Mouse (Mus musculus): ENCODE results near the gene Pip4k2a.
"Not testable (repeated sequence)": the region's sequence is repeated elsewhere in the genome, so short reads cannot be mapped to it uniquely, and the experiment has no call there.

The Pip4k2a gene

DNA sequence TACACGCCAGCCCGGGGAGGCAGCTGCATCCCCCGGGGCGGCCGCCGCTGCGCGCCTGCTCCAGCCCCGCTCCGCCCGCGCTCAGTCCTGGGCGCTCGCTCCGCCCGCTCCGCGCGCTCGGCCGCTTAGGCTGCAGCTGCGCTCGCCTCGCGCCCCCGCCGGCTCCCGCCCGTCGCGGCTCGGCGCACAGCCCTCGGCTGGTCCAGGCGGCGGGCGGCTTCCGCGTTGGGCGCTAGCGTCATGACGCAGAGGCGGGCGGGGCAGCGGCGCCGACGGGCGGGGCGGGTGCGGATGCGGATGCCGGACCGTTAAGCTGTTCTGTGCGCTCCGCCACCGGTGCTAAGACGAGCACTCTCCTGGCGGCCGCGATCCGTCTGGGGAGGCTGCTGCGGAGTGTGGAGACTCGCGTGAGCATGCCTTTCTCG, at the start of gene Pip4k2a, which contains the start of gene 4930426L09Rik:
TSS of gene Pip4k2a (minus strand) at position 73 of the 425 bp plus-strand sequence.
TSS of gene 4930426L09Rik (plus strand) at position 290 of the 425 bp plus-strand sequence.
- DNase-seq: peak; percentile 87 to 92

GRCm38 (mm10) chr2:19037907-19038570, 40.1 kb upstream of the Pip4k2a start:
- DNase-seq: no peak

GRCm38 (mm10) chr2:19037430-19037829, 39.5 kb upstream of the Pip4k2a start:
- no peak for DNase-seq

- DNase-seq: no peak
Observed at GRCm38 (mm10) chr2:19024807-19025206, 26.9 kb upstream of the Pip4k2a start.

DNA sequence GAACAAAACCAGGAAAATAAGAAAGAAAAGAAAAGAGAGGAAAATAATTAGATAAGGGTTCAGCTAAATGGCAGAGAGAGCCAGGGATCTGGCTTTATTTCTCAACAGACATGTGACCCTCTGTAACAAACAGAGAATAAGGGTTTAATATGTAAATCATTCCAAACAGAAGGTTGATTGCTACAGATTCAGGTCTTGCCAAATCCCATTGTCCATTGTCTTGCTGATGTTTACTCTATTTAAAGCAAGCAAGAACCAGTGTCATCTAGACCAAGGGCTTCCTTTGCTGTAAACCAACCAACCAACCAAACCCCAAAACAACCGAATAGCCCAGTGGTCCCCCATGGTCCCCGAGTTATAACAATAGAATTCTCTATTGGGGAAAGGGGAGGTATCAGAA, 20.1 kb upstream of the Pip4k2a start:
- no peak for DNase-seq

DNA sequence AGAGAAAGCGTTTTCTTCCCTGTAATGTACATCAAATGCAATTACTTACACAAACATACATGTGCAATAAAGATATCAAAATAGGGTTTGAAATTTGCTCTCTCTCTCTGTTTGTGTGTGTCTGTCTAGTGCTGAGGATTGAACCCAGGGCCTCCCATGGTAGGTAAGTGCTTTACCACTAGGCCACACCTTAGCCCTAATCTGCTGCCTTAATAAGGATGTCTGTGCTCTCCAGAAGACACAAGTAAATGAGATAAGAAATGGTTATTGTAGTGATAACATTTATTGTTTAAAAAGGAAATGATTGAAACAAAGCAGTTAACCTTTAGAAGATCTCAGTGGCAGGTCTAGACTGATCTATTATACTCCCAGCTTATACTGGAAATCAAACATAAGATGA, 18.9 kb upstream of the Pip4k2a start:
- no peak for DNase-seq

- no peak for DNase-seq
Observed at GRCm38 (mm10) chr2:19016348-19016747, 18.4 kb upstream of the Pip4k2a start.

- DNase-seq: no peak
Observed at GRCm38 (mm10) chr2:19011443-19011842, 13.5 kb upstream of the Pip4k2a start.

- DNase-seq: not testable (repeated sequence)
Observed at GRCm38 (mm10) chr2:19010541-19010940, 12.6 kb upstream of the Pip4k2a start.

DNA sequence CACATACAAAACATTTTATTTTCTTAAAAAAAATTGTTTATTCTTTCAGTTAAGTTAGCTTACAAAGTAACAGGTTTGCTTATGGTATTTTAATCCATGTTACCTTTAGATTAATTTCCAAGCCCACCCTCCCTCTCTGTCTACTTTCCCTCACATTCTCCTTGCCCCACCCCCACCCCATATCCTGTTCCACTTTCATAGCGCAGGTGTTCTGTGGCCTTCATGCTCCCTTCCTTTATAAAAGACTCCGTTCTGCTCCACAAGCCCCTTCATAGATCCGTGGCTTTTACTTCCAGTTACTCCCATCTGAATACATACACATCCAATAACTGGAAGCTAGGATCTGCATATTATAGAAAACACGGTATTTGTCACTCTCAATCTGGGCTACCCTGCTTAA, 9.7 kb upstream of the Pip4k2a start:
- no peak for DNase-seq

GRCm38 (mm10) chr2:19006124-19006523, 8.2 kb upstream of the Pip4k2a start:
- no peak for DNase-seq

DNA sequence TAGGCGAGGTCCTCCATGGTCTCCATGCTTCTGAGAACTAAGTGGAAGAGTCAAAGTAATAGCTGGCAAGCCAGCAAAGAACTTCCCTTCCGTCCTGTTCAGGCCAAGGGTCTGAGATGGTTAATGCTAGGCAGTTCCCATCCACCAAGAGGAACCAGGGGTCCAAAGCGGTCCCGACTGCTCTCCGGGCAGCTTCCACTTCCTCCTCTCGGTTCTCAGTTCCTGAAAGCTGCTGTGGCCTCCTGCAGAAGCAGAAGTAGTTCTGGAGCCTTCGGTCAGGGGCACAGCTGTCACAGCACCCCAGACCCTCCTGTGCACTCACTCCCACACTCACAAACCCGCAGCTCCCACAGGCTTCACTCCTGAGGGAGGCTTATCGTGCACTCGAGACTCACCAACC, 6.9 kb upstream of the Pip4k2a start:
- no peak for DNase-seq

DNA sequence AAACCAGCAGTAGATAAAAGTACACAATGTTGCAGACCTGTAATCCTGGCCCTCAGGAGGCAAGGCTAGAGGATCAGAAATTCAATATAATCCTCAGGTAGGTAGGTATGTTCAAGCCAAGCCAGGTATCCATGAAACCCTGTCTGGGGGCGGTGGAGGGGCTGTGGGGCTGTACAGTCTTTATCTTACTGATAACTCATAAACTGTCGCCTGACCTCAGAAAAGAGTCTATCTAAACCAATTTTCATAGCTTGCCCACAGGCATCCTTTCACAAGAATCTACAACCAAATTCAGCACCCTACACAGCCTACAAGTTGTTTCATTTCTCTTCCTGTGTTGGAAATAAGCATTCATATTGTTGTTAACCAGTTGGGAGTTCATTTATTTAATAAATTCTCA, 1.5 kb upstream of the Pip4k2a start:
- DNase-seq: no peak

DNA sequence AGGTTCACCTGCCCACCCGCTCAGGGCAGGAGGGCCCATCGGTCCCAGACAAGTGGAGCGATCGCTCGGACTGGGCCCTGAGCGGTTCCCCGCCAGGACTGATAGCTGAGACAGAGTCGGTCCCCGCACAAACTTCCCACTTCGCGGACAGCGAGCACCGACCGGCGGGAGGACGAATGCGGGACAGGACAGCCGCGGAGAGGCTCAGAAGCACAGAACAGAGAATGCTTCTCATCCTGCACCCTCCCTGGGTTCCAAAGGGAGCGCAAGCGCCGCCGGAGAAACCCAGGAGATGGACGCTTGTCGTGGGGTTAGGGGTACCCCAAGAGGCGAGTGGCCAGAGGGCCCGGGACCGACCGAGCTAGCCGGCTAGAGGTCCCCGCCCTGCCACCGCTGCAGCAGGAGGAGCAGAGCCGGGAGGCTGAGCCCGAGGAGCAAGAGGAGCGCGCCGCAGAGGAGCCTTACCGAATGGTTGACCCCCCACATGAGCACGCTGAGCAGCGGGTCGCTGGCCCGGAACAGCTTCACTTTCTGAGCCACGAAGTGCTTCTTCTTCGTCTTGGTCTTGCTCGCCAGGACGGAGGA, 447 bp downstream of the Pip4k2a start:
- peak; percentile 54 to 58 for DNase-seq

- DNase-seq: peak; percentile 10 to 31
Observed at GRCm38 (mm10) chr2:18996451-18997211, 1.3 kb downstream of the Pip4k2a start.

DNA sequence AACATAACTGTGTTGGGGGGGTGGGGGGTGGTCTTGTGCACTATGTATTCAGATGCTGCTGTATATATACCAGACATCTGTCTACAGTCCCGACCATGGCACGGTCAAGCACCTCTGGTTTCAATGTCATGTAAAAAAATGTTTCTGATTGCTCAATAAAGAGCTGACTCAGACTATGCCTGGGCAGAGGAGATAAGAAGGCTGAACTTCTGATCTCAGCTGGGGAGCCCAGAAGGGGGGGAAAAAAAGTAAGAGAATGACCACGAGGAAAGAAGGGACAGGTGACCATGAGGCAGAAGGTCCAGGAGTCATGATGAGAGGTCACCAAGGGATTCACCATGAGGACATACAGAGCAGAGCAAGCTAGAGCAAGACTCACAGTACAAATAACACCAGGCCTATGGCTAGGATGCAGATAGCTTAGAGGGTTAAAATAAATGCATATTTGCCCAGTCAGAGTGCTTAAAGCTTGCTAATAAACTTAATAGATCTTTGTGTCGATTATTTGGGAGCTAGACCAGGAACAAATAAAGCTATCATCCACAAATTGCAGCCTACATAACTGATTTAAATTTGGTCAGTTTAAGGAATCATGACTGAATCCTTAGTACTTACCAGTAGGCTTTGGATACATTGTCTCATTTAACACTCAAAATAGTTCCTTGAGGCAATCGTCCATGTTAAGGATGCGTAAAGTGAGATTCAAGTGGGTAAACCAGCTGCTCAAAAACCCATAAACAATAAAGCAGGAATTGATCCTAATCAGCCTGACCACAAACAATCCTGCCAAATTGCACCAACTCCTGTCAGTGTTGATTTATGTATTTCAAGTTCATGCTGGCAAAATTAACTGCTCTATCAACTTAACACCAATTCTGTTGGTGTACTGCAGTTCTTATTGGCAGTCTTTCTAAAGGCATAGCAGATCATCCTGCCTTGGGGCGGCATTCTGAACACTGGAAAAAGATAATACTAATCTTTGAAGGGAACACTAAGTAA, 5.1 kb downstream of the Pip4k2a start:
- DNase-seq: no peak

- DNase-seq: no peak
Observed at GRCm38 (mm10) chr2:18988885-18989284, 9.0 kb downstream of the Pip4k2a start.

- no peak for DNase-seq
Observed at GRCm38 (mm10) chr2:18985506-18985905, 12.4 kb downstream of the Pip4k2a start.

- no peak for DNase-seq
Observed at GRCm38 (mm10) chr2:18984095-18984847, 13.7 kb downstream of the Pip4k2a start.

DNA sequence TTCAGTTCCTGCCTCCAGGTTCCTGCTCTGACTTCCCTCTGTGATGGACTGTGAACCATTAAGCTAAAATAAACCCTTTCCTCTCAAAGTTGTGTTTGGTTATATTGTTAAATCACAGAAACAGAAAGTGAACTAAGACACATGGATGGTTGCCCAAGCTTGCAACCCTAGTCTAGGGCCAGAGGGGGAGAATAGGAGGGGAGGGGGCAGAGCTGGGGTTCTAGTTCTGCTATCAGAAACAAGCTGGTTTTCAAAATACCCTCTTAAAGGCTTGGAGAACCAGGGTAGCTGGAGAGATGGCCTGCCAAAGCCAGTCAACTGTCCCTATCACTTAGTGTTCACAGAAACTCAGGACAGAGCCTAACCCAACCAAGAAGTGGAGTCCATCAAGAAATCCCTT, 14.4 kb downstream of the Pip4k2a start:
- no peak for DNase-seq

GRCm38 (mm10) chr2:18982581-18982980, 15.3 kb downstream of the Pip4k2a start:
- no peak for DNase-seq

DNA sequence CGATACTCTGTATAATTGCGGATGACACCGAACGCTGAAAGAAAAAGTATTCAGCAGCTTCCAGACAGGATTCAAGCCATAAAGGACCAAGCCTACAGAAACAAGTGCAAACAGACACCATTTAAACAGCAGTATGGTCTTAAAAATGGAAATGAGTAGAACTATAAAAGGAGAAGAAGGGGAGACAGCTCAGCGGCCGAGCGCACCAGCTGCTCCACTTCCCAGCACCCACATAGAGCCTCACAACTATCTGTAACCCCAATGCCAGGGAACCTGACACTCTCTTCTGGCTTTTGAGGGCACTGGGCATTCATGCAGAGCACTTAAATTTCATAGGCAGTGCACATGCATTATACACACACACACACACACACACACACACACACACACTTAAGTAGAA, 18.3 kb downstream of the Pip4k2a start:
- no peak for DNase-seq
